Mouse (Mus musculus): ENCODE data around the gene St3gal2.

GRCm38 (mm10) chr8:110954776-110955175, 35.1 kb downstream of the St3gal2 start:
- TF ChIP-seq CTCF (IDR thresholded peaks at IDR 0.05; ENCODE audit: low read depth) (no peak), EP300 (IDR thresholded peaks at IDR 0.05; ENCODE audit: low read depth) (no peak)
